In the genomic region with DNA sequence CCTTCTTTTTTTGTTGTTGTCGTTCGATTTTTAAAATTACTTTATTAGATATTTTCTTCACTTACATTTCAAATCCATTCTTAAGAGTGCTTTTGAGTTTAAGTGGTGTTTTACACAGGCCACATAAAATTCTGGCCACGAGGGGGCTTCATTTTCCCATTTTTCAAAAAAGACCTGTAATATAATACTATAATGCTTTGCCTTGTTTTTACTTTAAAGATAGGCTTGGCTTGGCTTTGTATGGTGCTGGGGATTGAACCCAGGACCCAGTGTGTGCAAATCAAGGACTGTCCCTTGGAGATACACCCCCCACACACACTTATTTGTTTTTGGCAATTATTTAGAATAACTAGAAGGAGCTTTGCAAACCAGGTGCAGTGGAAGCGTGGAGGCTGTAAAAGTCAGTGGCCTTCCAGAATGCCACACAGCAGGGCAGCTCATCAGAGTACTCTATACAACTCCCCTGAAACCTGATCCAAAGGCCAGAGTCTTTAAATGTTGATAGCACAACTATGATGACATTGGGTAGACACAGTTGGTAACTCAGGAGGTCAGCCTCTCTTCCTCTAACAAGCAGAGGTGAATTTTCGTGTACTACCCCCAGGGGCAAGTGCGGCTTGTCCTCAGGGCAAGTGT, we compare ENCODE assay signal across 8 mouse cellular contexts. TPM values are rescaled to one million over a fixed set of nuclear protein-coding genes. Genes with fewer than 3 reads are reported as not detected.
DNase-seq lines count a peak whose midpoint lies in the region; ATAC-seq lines count a peak whose summit lies in the region.

No protein-coding gene starts in this region.

- no peak overlapping the region for H3K4me3 ChIP-seq in hindbrain, embryonic 12.5 days

- ATAC-seq in hindbrain, embryonic 12.5 days (ENCODE audit: low FRiP score), result peak; percentile 74

- no peak overlapping the region for H3K27ac ChIP-seq in hindbrain, embryonic 12.5 days

- H3K4me1 ChIP-seq in hindbrain, embryonic 12.5 days, result no peaks in the 10 kb centered on the region; the same call in 1 of the 2 replicates

- no peaks in the 10 kb centered on the region for H3K36me3 ChIP-seq in hindbrain, embryonic 12.5 days

- no peak overlapping the region for H3K9ac ChIP-seq in hindbrain, embryonic 12.5 days

- H3K4me2 ChIP-seq in hindbrain, embryonic 12.5 days (replicated peaks), result no peak overlapping the region

- no peaks in the 10 kb centered on the region for H3K9me3 ChIP-seq in hindbrain, embryonic 12.5 days (replicated peaks)

- peaks cover 2% of the 10 kb centered on the region; the same call in 1 of the 2 replicates for H3K27me3 ChIP-seq in hindbrain, embryonic 12.5 days

- DNase-seq in adrenal gland, adult (ENCODE audit: inconsistent age in 2 of 2, low spot score in 1 of 2), result peak; percentile 24 to 77
- DNase-seq in adrenal gland, adult 8-10 months, result no peak
- DNase-seq in NIH3T3 (ENCODE audit: low read depth), result peak; percentile 79
- DNase-seq in cerebellum, postnatal 25 days, result peak; percentile 65 to 83
- DNase-seq in layer of hippocampus, adult 8-10 months (ENCODE audit: low spot score in 2 of 2), result peak; percentile 12 to 67
- peak; percentile 76 for DNase-seq in lung, postnatal 14 days
- peak; percentile 71 for DNase-seq in right cerebral cortex, postnatal 14 days

- WGBS in hindbrain, embryonic 12.5 days, result 42% methylated on average over 6 of the region's 6 CpGs

RNA-seq across cellular contexts. Expression of a gene that starts 44.4 kb away (rescaled TPM):
- total RNA-seq in adrenal gland, adult 8-10 months (2022), result 1 to 10 TPM in 1 of 4 experiments, under 1 TPM in 3; 0.77 to 1.6 (median 0.87) TPM
- polyA plus RNA-seq in hindbrain, embryonic 12.5 days (2016; fragmentation: Nextera tagmentation; extraction: Ambion mirVana), result 3.5 and 4.5 TPM in 2 replicates
- 1 to 10 TPM; 1.1 to 2.6 (median 1.9) TPM for total RNA-seq in layer of hippocampus, adult 8-10 months (2022)
